Mouse (Mus musculus) bone marrow, adult 2 months (tissue): ENCODE measurements around the gene Zc3h7b. TPM values are rescaled to one million over a fixed set of nuclear protein-coding genes. Genes with fewer than 3 reads are reported as not detected.

Source experiments
- H3K27ac ChIP-seq: fragments of 200-500 bp; 2 replicates; pipeline ENCODE4 v1.5.1; 2012; ENCODE audit warnings: low read depth, mild to moderate bottlenecking, control low read depth, inconsistent platforms, low read length; ENCODE audit not compliant: control insufficient read depth, poor library complexity, insufficient read depth
- H3K4me1 ChIP-seq: fragments of 200-500 bp; 2 replicates; pipeline ENCODE4 v1.6.1; 2011; ENCODE audit warnings: low read length; ENCODE audit not compliant: control insufficient read depth, insufficient read depth
- H3K4me3 ChIP-seq: fragments of 200-500 bp; replicated peaks from 2 replicates; pipeline ENCODE3; 2011; ENCODE audit warnings: mild to moderate bottlenecking, low read depth, low read length, control low read depth; ENCODE audit not compliant: control insufficient read depth
- CTCF ChIP-seq: fragments of 200-500 bp; IDR thresholded peaks from 2 replicates; pipeline ENCODE4 v1.5.1; 2011; ENCODE audit warnings: low read length, control low read depth; ENCODE audit not compliant: control insufficient read depth, insufficient read depth
- POLR2A ChIP-seq: fragments of 200-500 bp; IDR thresholded peaks from 2 replicates; pipeline ENCODE4 v1.6.1; 2011; ENCODE audit warnings: low read depth, mild to moderate bottlenecking, control low read depth, low read length, borderline replicate concordance; ENCODE audit not compliant: control insufficient read depth
- WGBS: fragments of 180-500 bp; shearing (Covaris S2); methylation state at CpG from one replicate; pipeline ENCODE4 v1.1.7; 2018; 5-methylcytosine and 5-hydroxymethylcytosine counted together
- polyA plus RNA-seq: library from polyadenylated mRNA; stranded (reverse); fragments of >200 nt; gene quantifications from 2 replicates; pipeline ENCODE4 v1.2.4, GENCODE M21; 2011; ENCODE audit warnings: low replicate concordance; ENCODE audit not compliant: missing spikeins, insufficient read depth, insufficient read length

Zc3h7b gene
- polyA plus RNA-seq, 1 experiment = 16.1 TPM

DNA sequence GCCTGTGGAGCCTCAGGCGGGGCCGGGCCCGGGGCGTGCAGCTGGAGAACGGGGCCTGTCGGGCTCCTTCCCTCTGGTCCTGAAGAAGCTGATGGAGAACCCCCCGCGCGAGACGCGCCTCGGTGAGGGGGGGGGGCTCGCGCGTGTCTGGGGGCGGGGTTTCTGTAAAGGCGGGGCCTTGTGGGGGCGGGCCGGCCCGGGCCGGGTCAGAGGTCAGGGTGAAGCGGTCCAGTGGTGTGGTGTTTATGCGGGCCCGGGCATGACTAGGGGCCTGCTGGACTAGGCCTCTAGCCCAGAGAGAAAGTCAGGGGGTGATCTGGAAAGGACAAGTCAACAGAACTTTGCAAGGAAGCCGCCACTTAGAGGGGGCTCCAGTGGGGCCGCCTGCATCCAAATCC is 66.7 kb downstream of the Zc3h7b start:
- Histone ChIP-seq H3K27ac (peak overlapping the region; percentile 69), H3K4me3 (peak overlapping the region; percentile 78), H3K4me1 (no peaks in the 10 kb centered on the region; the same call in 1 of the 2 replicates)
- 1% methylated on average over 26 of the region's 26 CpGs for WGBS
- TF ChIP-seq CTCF (no peak), POLR2A (no peak)

DNA sequence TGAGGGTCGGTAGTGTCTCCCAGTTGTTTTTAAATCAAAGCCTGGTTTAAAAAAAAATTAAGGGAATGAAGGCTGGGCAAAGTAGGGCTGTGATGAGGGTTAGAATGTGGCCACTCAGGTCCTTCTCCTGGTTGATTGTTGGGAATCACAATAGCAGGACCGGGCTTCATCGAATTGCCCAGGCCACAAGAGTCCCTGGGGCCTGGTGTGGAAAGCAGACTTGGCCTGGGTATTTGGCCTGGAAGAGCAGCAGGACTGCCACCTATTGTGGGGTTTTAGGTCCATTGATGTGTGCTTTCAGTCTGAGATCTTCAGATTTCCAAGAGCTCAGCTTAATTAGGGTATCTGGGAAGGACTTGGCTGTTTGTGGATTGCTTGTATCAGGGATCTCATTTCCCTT is 67.4 kb downstream of the Zc3h7b start:
- no peak overlapping the region for H3K27ac ChIP-seq
- 60% methylated on average over 3 of the region's 3 CpGs for WGBS

DNA sequence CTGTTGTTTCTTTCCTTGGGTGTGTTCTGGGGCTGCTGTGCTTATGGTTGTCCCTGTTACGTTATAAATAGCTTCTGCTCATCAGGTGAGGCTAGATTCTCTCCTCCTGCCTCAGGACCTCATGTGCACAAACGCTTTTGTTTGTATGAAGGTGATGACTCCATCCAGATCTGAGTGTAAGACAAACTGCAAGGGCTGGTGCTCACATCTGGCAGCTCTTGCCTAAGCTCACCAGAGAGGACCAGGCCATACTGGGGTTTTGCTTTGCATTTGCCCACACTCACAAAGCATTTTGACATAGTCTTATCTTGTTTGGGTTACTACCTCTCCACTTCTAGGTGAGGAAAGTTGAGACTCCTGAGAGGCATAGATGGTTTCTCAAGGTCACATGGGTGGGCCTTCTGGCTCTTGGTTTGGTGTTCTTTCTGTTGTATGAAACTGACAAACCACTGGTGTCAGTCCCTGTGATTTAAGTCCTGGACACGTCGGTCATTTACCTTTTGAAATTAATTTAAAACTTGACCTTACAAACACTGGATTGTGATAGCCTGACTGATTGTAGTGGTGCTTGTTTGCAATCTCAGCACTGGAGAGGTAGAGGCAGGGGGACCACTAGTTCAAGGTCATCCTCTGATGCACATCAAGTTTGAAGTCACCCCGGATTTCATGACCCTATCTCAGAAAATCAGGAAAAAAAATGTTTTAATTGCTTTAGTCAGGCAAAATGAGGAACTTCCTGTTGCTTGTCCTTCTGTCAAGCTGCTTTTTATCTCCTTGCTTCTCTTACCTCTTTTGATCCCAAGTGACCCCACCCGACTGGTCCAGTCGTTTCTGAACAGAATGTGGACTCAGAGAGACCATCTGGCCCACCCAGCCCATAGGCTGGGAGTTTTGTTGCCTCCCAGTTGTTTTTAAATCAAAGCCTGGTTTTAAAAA is 68.1 kb downstream of the Zc3h7b start:
- WGBS = 54% methylated on average over 7 of the region's 7 CpGs
- no peak for TF ChIP-seq POLR2A
- TF ChIP-seq CTCF = no peak
- Histone ChIP-seq H3K27ac (no peak overlapping the region), H3K4me3 (no peak overlapping the region), H3K4me1 (no peaks in the 10 kb centered on the region; the same call in 1 of the 2 replicates)

More for the DNA sequence above, 67.4 kb downstream of the Zc3h7b start:
- no peaks in the 10 kb centered on the region; the same call in 1 of the 2 replicates for H3K4me1 ChIP-seq
- no peak overlapping the region for H3K4me3 ChIP-seq
- TF ChIP-seq POLR2A (no peak), CTCF (no peak)

DNA sequence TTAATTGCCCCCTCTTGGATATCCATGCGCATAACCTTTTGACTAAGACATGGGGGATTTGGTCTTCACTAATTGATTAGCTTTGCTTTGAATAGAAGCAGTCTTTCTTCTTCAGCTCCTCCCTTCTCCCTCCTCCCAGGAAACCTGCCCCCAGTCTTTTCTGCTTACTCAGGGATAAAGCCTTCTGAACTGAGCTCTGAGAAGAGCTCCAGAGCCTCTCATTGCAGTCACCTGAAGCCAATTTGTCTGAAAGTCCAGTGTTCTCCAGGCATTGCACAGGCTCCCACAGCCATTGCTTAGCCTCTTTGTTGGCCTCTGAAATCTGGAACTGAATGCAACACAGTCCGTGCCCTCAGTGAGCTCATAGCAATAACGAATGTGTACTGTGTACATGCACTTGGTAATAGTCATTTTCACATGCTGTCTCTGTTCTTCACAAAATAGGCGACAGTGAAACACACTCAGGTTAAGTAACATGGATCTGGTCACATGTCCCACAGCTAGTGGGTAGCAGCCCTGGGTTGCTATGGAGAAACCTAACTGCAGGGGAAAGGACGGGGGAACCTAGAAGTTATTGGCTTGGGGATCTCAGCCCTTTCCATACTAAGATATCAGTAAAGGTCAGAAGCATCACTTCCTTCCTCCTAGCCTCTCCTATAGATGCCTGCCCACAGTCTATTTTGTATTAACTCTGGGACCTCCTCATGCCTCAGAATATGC is 69.3 kb downstream of the Zc3h7b start:
- WGBS = 51% methylated on average over 5 of the region's 5 CpGs
- no peak for TF ChIP-seq CTCF
- TF ChIP-seq POLR2A = no peak
- Histone ChIP-seq H3K27ac (no peak overlapping the region), H3K4me1 (no peaks in the 10 kb centered on the region; the same call in 1 of the 2 replicates), H3K4me3 (no peak overlapping the region)

DNA sequence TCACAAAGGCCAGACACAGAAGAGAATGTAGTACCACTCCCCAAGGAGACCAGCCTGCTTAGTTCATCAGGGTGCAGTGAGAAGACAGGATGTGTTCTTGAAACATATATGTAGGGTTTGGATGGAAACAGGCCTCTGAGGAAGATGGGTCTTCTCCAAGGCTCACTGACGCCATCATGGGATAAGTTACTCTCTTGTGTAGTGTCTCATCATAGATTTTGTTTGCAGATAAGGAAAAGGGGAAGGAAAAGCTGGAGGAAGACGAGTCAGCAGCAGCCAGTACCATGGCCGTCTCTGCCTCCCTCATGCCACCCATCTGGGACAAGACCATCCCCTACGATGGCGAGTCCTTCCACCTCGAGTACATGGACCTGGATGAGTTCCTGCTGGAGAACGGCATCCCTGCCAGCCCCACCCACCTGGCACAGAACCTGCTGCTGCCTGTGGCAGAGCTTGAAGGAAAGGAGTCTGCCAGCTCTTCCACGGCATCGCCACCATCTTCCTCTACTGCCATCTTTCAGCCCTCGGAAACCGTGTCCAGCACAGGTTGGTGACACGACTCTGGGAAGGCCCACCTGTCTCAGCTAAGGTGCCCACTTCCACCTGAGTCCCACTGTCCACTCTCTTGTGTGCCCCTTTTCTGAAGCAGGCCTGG is 70.0 kb downstream of the Zc3h7b start:
- H3K4me3 ChIP-seq = no peak overlapping the region
- no peaks in the 10 kb centered on the region; the same call in 1 of the 2 replicates for H3K4me1 ChIP-seq
- 58% methylated on average over 12 of the region's 12 CpGs for WGBS
- no peak for TF ChIP-seq CTCF
- TF ChIP-seq POLR2A = no peak
- no peak overlapping the region for H3K27ac ChIP-seq

DNA sequence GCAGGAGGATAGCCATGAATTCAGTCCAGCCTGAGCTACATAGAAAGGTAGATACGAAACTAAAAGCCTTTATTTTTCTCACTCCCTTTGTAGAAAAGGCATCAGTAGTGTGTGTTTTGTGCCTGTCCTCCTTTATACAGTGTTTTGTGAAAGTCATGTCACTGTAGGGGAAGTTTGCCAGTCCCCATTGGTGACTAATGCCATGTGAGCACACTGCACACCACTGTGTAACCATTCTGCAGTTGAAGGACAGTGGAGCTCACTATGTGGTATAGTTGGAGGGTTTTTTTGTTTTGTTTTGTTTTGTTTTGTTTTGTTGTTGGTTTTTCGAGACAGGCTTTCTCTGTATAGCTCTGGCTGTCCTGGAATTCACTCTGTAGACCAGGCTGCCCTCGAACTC is 73.5 kb downstream of the Zc3h7b start:
- H3K27ac ChIP-seq = no peak overlapping the region
- 80% methylated on average over 3 of the region's 3 CpGs for WGBS
- TF ChIP-seq CTCF (no peak), POLR2A (no peak)
- no peak overlapping the region for H3K4me3 ChIP-seq
- H3K4me1 ChIP-seq = no peaks in the 10 kb centered on the region

DNA sequence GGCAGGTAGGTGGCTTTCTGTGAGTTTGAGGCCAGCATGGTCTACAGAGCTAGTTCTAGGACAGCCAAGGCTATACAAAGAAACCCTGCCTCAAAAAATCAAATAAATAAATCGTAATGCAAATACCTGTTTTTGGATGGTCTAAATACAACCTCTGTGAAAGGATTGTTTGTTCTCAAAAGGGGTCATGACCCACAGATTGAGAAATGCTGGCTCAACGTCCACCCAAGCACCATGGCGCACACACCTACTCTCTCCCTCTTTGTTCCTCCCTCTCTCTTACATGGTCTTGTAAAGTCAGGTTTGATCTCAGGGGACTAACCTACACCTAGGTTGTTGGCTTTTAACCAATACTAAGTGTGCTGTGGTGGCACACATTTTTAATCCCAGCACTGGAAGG is 77.8 kb downstream of the Zc3h7b start:
- Histone ChIP-seq H3K27ac (no peak overlapping the region), H3K4me3 (no peak overlapping the region), H3K4me1 (no peaks in the 10 kb centered on the region)
- TF ChIP-seq CTCF (no peak), POLR2A (no peak)
- 80% methylated on average over 3 of the region's 3 CpGs for WGBS

DNA sequence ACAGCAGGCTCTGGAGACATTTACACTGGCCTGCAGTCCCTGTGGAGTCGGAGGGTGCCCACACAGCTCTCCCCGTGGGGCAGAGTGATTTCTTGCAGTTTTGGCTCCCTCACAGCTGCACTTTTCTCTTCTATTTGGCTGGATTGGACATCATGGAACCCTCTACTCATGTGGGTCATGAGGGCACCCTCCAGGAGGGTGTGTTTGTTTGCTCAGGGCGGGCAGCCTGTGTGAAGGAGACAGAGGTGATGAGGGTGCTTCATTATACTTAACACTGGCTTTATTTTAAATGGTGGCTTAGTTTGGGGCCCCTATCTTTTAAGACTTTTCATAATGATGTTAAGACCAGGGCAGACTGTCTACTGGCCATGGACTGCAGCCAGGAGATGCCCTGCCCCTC is 80.0 kb downstream of the Zc3h7b start:
- no peaks in the 10 kb centered on the region for H3K4me1 ChIP-seq
- no peak for TF ChIP-seq CTCF
- TF ChIP-seq POLR2A = no peak
- WGBS = 75% methylated on average over 3 of the region's 3 CpGs
- H3K4me3 ChIP-seq = no peak overlapping the region
- no peak overlapping the region for H3K27ac ChIP-seq
